Mouse (Mus musculus) right cerebral cortex, postnatal 4 days (tissue): ENCODE data around the gene Ror2.

Source experiments
- DNase-seq: peaks from one replicate; pipeline ENCODE4 v3.0.0-alpha.2; 2022

Ror2 gene

DNA sequence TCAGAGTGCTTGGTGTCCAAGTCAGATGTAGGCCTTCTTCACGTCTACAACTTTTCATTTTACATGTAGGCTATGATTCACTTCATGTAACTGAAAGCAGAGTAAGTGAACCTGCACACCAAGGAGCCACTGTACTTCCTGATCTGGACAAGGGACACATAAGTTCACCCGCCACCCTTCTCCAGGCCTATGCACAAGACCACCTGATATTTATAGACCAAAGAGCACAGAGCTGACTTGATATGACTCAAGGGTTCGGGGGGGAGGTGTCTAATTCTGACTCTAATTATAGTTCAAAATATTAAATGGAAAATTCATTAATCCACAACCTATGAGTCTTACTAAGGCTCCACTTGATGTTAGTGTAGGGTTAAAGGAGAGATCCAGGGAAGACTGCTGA, 14.3 kb downstream of the Ror2 start:
- DNase-seq = no peak

DNA sequence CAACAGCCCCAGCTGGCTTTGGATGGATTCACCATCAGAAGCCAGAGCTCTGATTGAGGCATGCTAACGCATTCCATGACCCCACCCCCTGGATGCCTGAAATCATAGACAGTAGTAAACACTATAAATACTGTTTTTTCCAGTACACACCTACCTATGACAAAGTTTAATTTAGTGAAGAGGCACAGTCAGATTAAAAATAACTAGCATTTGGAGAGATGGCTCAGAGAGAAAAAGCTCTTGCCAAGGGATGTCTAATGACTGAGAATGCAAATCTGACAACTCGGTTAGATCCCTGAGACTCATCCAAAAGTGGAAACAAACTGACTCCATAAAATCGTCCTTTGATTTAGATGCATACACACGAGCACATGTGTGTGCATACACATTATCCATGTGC, 15.4 kb downstream of the Ror2 start:
- DNase-seq = no peak

DNA sequence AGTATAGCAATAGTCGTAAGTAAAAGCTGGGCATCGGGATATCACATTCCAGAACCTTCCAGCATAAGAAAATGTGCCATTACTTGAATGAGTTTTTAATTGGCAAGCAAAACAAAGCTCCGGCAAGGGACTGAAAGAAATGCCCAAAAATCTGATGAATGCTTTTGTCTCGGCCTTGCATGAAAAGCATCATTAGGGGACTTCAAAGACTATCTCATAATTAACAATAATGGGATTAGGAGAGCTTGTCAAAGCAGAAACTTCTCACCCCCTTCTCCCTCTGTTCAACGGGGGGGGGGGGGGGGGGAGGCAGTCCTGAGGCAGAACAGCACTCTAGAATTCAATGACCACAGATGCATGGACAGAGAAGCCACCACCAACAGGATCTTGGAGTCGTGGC, 17.4 kb downstream of the Ror2 start:
- no peak for DNase-seq

DNA sequence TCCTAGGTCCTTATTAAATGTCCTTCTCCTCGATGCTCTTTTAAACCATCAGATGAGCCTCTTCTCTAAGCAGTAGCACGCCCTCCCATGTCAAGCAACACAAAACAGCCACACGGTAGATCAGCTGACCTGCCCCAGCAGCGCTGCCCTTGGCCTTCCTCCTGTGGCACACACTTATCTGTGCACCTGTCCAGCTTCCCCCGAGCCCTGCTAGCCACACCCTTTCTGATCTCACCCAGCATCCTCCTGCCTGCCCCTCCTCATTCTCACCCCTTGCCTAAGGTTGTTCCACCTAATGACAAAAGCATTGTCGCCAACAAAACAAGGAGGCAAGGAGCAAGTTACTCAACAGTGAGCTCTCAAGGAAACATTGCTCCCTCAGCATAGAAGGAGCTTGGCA, 18.1 kb downstream of the Ror2 start:
- DNase-seq = no peak

DNA sequence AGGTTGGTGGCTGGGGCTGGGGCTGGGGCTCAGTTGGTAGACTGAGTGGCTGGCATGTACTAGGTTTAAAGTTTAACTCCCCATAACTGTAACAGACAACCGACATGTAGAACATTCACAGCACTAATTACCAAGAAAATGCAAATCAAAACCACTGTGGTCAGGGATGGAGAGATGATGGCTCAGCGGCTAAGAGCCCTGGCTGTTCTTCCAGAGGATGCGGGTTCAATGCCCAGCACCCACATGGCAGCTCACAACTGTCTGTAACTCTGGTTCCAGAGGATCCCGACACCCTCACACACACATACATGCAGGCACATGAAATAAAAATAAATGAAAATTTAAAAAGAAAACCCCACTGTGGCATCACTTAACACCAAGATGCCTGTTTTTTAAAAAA, 18.8 kb downstream of the Ror2 start:
- DNase-seq = no peak

DNA sequence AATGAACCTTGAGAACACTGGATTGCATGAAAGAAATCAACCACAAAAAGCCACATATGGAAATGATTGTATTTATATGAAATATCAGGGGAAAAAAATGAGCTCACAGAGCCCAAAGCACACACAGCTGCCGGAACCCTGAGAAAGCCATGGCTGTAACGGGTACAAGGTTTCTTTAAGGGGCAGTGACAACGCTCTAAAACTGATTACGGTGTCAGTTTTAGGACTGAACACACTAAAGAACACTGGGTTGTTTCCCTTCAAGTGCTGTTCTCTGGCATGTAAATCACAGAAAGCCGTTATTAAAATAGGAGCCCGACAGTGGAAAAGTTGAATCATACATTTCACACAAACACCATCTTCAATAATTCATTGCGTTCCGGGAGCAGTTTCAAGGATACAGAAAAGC, 19.4 kb downstream of the Ror2 start:
- no peak for DNase-seq

DNA sequence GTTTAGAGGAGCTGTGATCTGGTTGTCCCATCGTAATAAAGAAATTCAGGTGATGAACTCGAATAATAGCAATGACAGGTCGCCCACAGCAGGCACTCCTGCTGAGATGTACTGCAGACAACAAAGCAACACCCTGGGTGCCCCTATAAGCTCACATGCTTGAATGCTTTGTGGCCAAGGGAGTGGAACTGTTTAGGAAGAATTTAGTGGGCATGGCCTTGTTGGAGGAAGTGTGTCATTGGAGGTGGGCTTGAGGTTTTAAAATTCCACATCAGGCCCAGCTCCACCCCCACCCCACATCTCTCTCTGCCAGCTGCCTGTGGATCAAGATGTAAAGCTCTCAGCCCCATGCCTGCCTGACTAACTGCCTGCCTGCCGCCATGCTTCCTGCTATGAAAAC, 21.0 kb downstream of the Ror2 start:
- no peak for DNase-seq

DNA sequence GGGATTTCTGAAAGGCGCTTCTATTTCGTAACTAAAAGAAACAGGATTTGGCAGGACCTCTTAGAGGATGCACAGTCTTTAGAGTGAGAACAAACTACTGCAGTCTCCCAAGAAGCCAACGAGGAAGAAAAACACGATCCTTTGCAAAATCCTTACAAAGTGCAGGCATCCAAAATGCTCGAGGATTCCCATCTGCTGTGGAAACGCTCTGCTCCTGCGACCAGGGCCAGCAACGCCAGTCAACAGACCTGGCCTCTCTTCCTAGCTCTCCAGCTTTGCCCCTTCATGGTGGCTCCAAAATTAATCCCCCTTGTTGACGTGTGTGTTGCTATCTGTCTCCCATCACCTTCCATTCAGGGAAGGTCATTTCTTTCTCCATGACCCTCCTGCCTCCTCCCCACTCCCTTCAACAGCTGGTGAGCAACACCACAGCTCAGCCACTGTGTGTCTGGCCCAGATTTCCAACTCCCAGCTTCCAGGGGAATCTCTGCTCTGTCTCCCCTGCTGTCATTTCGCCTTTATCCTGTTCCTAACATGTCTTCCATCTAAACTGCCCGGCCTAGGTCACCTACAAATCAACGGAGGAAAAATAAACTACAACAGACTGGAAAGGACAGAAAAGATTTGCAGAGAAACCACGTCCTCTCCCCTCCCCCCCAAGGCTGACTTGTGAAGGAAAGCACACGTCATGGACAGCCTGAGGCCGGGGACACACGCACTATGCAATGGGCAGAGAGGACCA, 23.2 kb downstream of the Ror2 start:
- DNase-seq = no peak

DNA sequence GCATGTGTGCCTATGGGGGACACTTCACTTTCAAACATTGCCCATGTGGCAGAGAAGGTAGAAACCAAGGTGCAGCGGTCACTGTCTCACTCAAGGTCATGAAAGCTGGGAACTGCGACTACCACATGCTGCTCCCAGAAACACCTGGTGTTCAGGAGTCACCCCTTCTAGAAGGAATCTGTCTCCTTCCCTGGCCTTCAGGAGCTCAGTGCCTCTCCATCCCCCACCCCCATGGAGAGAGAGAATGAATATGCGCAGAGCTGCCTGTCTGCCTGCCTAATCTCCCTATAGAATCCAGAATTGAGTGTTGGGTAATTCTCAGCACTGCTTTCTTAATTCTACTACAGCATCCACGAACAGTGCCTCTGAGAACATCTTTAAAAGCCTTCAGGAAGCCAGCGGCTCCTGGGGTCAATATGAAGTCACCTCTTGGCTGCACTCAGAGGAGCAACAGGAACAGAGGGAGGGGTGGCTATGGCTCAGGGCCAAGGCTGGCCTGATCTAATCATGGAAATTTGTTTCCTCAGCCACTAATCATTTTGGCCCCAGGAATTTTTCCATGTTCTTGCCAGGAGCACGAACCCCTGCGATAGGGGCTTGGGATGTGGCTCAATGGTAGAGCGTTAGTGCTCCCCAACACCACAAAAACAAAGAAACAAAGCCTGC, 24.7 kb downstream of the Ror2 start:
- no peak for DNase-seq

DNA sequence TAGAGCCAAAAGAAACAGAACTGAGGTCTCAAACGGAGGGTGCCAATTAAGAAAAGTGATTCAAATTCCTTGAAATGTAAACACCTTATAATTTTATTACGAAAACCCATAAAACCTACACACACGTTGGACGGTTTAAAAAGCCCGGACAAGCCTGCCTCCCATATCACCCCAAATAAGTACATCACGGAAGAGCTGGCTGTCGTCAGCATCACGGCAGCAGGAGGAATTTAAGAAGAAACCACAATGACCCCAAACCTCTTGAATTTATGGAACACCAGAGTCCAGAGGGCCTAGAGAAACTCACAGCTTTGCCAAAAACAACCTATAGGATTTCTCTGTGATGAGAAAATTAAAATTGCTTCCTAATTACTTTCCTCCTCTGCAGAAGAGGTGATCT, 27.0 kb downstream of the Ror2 start:
- no peak for DNase-seq

DNA sequence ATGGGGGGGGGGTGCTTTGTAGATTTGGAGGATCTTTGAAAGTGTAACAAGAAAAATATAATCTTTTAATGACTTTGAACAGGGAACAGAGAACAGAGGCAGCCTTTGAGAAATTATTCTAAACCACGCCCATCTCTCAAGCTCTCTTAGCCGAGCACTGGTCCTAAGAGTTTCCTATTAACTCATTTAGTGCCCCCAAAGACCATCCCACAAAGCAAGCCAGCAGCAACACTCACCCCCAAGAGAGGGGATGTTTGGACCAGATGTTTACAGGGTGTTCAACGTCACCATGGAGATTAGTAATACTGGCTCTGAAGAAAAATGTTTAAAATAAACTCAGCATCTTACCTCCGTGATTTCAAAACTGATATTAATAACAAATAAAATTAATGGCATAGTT, 27.4 kb downstream of the Ror2 start:
- DNase-seq = no peak

DNA sequence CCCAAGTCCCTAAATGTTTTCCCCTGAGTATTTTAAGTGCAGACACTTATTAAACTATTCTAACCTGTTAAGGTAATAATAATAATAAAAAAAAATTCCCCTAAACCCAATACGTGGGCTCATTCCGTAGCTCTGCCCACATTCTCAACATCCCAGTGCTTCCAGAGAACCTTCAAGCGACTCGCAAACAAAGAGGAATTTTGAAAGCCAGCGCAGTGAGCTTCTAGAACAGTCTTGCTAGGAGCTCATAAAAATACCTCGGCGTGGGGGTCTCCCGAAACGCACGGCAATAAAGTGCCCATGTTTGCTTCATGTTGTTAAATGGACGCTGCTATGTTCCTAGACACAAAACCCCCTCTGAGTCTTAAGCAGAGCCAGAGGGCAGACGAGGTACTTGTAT, 32.7 kb downstream of the Ror2 start:
- no peak for DNase-seq

DNA sequence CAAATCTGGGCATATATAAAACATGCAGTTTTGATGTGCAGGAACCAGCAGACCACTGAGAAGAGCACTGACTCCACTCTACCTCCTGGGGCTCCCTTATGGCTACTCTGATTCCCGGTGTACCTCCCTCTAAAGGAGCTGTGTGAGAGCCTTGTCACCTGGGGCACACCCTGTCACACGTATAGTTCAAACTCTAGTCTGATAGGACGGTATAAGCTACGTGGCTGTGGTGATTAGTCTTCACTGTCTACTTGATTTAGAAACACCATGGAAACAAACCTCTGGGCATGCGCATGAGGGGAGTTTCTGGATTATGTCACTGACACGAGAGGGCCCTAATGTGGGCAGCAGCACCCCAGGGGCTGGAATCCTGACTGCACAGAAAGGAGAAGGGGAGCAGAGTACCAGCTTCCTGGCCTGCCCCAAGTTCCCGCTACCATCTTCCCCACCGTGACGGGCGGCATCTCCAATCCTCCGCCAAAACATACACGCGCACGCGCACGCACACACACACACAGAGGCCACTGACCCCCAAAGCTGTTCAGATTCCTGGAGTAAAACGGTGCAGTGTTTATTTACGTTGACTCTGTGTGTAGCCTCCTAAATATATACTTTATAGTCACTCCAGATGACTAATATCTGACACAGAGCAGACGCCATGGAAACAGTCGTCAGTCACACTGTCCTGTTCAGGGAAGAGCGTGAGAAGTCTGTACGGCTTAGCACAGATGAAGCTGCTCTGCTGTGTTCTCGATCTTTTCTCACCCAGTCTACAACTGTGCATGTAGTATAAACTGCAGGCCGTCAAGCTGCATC, 37.1 kb downstream of the Ror2 start:
- DNase-seq = no peak

DNA sequence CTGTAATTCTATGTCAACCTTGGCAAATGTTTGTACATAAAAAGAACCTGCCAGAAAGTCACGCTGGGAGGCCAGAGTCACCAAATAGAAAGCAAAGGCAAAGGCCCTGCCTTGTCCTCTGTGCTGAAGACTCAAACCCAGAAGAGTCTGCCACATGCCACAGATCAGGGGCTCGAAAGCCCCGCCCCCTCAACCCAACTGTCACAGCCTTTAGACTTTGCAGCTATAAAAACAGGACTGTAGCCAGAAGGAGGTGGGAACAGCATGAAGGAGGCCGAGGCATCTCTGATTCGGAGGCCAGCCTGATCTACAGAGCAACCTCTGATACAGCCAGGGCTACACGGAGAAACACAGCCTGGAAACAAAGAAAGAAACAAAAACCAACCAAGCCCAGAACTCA, 37.8 kb downstream of the Ror2 start:
- no peak for DNase-seq

DNA sequence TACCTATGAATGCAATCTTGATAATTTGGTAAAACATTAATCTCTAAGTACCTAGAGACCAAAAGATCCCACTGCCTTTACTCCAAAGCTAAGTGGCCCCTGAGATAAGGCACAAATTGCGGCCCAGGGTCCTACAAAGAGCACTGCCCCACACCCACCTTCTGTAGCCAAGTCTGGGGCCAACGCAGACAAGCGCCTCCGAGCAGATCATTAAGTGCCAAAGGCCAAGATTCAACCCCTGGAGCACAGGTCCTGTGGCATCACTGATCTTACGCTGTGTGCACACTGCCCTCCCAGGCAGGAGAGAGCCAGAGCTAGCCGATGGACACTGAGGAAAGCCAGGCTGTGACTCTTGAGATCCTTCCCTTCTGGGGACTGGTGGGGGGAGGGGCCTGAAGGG, 38.7 kb downstream of the Ror2 start:
- no peak for DNase-seq

DNA sequence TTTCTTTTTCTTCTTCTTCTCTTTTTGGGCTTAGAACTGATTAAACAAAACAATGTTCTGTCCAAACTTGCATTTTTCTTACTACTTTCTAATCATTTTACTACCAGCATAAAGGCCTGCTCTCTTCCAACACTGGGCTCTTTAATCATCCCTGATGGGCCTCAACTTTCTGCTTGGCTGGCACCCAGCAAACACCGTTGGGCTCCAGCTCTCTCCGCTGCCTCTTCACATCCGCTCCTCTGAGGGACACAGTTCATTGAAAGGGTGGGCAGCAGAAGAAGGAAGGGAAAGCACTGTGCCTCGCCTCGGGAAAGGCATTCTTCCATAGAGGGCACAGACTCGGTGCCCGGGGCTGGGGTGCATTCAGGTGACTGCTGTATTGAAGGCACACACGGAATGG, 41.8 kb downstream of the Ror2 start:
- DNase-seq = no peak

DNA sequence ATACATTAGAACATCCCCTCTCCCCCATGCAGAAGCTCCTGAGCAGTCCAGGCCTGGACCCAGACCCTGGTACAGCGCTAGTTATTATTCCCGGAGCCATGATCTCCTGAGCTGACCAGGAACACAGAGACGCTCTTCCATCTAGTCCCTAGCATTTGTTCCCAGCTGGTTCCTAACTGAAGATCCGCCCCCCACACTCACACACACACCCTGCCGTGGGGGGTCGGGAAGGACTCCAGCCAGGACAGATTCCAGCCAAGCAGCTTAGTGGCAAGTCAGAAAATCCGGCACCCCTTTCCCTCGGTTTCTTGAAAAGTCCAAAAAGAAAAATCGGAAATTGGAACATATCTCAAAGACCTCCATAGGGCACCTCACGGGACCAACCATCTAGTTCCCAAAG, 48.5 kb downstream of the Ror2 start:
- DNase-seq = no peak

DNA sequence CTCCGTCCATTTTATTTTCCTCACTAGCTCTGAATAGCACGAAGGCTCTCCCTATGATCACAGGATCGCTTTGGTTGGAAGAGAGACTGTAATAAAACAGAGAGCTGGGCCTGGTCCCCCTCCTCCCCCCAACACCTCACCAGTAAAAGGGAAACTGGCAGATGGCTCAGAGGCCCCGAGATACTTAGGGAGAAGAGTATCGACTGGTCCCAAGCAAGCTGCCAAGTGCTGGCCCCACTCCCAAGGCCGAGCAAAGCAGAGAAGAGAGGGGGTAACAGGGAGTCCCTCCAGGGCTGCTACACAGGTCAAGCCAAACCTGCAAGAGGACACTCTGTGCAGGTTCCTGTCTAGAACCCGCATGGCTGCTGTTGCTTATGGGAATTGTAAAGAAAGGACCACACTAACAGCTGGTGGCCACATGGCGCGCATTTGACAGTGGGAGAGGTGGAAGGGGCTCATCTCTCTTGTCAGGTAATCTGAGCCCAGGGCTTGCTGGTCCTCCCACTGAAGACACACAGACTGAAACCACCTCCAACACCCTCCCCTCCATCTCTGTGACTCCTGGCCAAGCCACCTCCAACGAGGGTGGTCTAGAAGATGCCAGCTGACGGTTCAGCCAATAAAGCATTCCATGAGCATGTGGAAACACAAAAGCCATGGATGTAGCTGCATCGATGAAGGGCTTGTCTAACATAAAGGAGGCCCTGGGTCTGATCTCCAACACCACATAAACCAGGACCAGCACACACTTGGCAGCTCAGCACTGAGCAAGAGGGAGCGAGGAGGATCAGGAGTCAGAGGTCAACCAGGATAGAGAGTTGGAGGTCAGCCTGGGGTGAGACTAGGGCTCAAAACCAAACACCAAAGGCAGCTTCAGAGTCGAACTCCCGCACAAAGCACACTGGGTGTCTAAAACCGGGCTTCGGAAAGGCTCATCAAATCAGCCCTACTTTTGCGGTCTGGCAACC, 49.2 kb downstream of the Ror2 start:
- peak; percentile 41 for DNase-seq

DNA sequence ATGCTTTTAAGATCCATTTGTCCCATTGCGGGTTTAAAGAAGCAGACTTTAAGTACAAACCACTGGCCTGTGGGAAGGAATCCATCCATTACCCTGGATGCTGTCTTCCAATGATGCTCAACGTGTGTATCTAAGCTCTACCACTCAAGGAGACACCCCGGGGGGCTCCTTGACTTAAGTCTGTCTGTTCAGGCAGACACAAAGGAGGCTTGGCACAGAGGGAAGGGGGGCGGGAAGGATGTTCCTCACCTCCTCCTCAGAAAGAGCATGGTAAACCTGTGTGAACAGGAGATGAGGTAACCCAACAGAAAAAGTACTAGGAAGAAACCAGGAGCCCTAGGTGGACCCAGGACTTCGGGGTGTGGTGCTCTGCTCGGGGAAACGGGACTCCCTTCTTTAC, 50.0 kb downstream of the Ror2 start:
- DNase-seq = no peak

DNA sequence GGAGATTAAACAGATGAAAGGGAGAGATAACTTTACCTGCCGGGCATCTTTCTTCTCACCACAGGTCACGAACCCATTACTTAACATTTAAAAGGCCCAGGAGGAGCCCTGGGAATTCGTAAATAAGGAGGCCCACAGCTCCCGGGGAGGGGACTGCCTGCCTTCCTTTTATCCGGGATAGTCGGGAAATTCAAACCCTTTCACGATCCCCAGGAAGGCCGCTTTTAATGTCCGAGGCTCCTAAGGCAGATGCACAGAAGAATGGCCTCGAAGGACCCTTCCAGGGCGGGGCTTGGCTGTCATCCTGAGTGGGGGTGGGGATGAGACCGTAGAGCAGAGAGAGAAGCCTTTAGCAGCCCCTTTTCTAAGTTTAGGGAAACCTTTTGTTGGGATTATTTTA, 51.1 kb downstream of the Ror2 start:
- no peak for DNase-seq

DNA sequence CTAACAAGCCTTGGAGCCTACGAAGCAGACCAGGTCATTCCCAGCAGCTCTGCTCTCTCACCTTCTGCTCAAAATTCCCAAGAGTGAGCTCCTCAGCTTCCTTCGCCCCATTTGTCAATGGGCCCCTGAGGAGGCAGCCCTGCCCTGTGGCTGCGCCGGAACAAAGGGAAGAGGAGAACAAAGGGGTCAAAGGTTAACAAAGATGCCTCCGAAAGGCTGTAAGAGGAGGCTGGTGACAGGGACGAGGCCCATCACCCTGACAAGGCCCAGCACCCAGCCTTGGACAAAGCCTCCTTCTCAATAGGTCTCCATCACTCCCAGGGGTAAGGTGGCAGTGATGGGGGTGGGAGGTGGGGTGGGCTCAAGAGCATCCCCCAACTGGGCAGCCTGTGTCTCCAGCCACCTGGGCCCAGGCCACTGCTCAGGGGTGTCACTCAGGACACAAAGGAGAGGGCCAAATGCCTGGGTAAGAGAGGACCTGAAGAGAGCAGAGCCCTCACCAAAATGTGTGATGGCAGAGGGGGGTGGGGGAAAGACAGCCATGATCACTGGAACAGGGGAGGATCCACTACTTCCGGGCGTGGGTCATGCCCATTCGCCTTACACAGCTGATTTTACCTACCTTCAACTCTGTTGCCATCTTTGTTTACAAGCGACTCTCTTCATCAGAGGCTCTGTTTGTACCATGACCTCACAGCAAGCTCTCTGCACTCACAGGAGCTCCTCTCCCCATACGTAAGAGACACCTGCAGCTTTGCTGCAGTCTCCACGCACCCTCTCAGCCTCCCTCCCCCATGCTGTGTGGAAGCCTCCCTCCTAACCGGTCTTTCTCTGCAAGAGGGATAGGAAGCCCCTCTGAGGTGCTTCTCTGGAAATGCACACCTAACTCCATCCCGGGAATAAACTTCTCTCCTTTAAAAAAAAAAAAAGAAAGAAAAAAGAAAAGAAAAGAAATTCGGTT, 51.8 kb downstream of the Ror2 start:
- DNase-seq = no peak

DNA sequence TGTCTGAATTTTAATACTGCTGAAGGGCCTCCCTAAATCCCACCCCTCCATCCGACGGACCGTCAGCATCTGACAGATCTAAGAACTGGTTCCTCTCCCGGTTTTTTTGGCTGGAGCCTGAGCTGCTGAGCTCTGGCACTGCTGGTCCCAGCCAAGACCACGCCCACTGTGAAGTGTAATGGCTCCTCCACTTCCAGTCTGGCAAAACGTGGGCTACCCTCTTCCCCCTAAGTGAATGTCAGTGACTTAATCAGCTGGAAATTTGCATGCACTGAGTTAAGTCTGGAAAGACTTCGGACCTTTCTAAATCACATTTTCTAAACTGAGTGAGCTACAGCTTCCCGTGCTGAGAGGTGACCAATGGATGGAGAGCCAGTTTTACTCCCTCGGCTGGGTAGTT, 52.5 kb downstream of the Ror2 start:
- DNase-seq = no peak
